8 mouse cellular contexts compared by ENCODE assay signal in genomic region chr1:180215044-180215443, GRCm38 (mm10). TPM values are rescaled to one million over a fixed set of nuclear protein-coding genes. Genes with fewer than 3 reads are reported as not detected.
A peak's percentile ranks its signal among the peaks of the same experiment; 100 is the strongest.
DNase-seq lines count a peak whose midpoint lies in the region; ATAC-seq and TF ChIP-seq lines count a peak whose summit lies in the region.
"Had no signal": no experiment of that assay in that cellular context is flagged by ENCODE, and none has a peak within 500 bp of the region (broad histone marks: within the 10 kb centered on the region; RNA-seq: fewer than 3 reads in every experiment).

No protein-coding gene starts in this region.

- no peak overlapping the region for H3K9ac ChIP-seq in hindbrain, embryonic 16.5 days (ENCODE audit: low read depth, low read length)

- peak; percentile 73 for DNase-seq in T-cell, adult 2 months (ENCODE audit: low spot score)
- peak; percentile 80 for DNase-seq in cerebellum, adult 9-10 months
- peak; percentile 33 to 66 for DNase-seq in frontal cortex, adult 2 months (ENCODE audit: extremely low spot score in 1 of 2, low spot score in 1 of 2)
- peak; percentile 62 to 63 for DNase-seq in left cerebral cortex, adult 2 months (ENCODE audit: extremely low spot score in 1 of 2, low spot score in 2 of 2)
- DNase-seq in right cerebral cortex, postnatal 4 days, result peak; percentile 44

- no peak overlapping the region for H3K27ac ChIP-seq in hindbrain, embryonic 16.5 days (ENCODE audit: low read depth, low read length)
- H3K27ac ChIP-seq in left cerebral cortex, adult 2 months, result no peak overlapping the region

- intact Hi-C loops in left cerebral cortex, adult 2 months (cut with DNase I), result loop anchor here (1.0 to 2.0 kb wide), 2 partner anchors 40 to 362 kb away; no protein-coding TSS in a partner anchor

- no peaks in the 10 kb centered on the region for H3K27me3 ChIP-seq in hindbrain, embryonic 16.5 days (replicated peaks; ENCODE audit: control insufficient read depth, insufficient read depth, low read length)
- H3K27me3 ChIP-seq: megakaryocyte, embryonic 14.5 days had no signal

- TF ChIP-seq CTCF in left cerebral cortex, adult 2 months (IDR thresholded peaks at IDR 0.05), result peak; percentile 98

- H3K4me1 ChIP-seq in hindbrain, embryonic 16.5 days (ENCODE audit: control insufficient read depth, insufficient read depth, low read depth, low read length), result no peaks in the 10 kb centered on the region

- H3K36me3 ChIP-seq in hindbrain, embryonic 16.5 days (ENCODE audit: control insufficient read depth, insufficient read depth, low read length), result no peaks in the 10 kb centered on the region

- H3K4me2 ChIP-seq in hindbrain, embryonic 16.5 days (ENCODE audit: low read length), result no peak overlapping the region

- WGBS in hindbrain, embryonic 16.5 days, result 23% methylated on average over 4 of the region's 4 CpGs

- H3K9me3 ChIP-seq in hindbrain, embryonic 16.5 days (ENCODE audit: control insufficient read depth, low read length), result no peaks in the 10 kb centered on the region
- H3K9me3 ChIP-seq: megakaryocyte, embryonic 14.5 days had no signal

- H3K4me3 ChIP-seq in hindbrain, embryonic 16.5 days (ENCODE audit: low read length), result no peak overlapping the region
- no peak overlapping the region for H3K4me3 ChIP-seq in left cerebral cortex, adult 2 months
- H3K4me3 ChIP-seq: megakaryocyte, embryonic 14.5 days had no signal

- ATAC-seq in hindbrain, embryonic 16.5 days, result peak; percentile 50; the same call in 1 of the 2 replicates
- peak; percentile 99 for ATAC-seq in megakaryocyte progenitor cell, adult 5-6 weeks (replicated peaks; ENCODE audit: poor library complexity)

RNA-seq across cellular contexts. Expression of gene Coq8a, which starts 15.6 kb away (rescaled TPM):
- 35.7 and 39.5 TPM in 2 replicates for polyA plus RNA-seq in frontal cortex, adult 2 months (2012; rRNA removed)
- polyA plus RNA-seq in hindbrain, embryonic 16.5 days (2015; fragmentation: Nextera tagmentation; extraction: Ambion mirVana), result 4.8 and 5.9 TPM in 2 replicates
- 10 to 100 TPM; 44.0 to 50.0 TPM for total RNA-seq in left cerebral cortex, adult 2 months (2021)
- 1.3 and 2.6 TPM in 2 replicates for total RNA-seq in megakaryocyte progenitor cell, adult 5-6 weeks (2015)
- 7.2 and 8.9 TPM in 2 replicates for total RNA-seq in megakaryocyte progenitor cell, adult 5-6 weeks (2017)

RNA-seq across cellular contexts. Expression of gene Psen2, which starts 48.2 kb away (rescaled TPM):
- polyA plus RNA-seq in frontal cortex, adult 2 months (2012; rRNA removed), result 22.4 and 23.9 TPM in 2 replicates
- 17.7 and 22.2 TPM in 2 replicates for polyA plus RNA-seq in hindbrain, embryonic 16.5 days (2015; fragmentation: Nextera tagmentation; extraction: Ambion mirVana)
- 10 to 100 TPM; 16.8 to 17.5 TPM for total RNA-seq in left cerebral cortex, adult 2 months (2021)
- 18.9 and 19.5 TPM in 2 replicates for total RNA-seq in megakaryocyte progenitor cell, adult 5-6 weeks (2015)
- 24.9 and 27.2 TPM in 2 replicates for total RNA-seq in megakaryocyte progenitor cell, adult 5-6 weeks (2017)

Comparison
In these comparisons a context has a peak if more than half of its experiments do, and no peak if none do; other contexts are left out.
1. RNA of gene Coq8a, which starts 15.6 kb away (total RNA-seq): 44.0 to 50.0 TPM in left cerebral cortex, adult 2 months; 1.3 to 8.9 TPM in megakaryocyte progenitor cell, adult 5-6 weeks; every median in the first group is over 4 times any median in the second.
2. Peak in every context shown above with its lines, with median percentiles within 50 percentile points of each other: DNase-seq.